Mouse (Mus musculus) MEL (cell line): ENCODE results near the gene Cyp2d10. TPM values are rescaled to one million over a fixed set of nuclear protein-coding genes. Genes with fewer than 3 reads are reported as not detected.

ENCODE experiments used
- DNase-seq: peaks from one replicate; pipeline ENCODE4 v3.0.0; 2011; ENCODE audit warnings: low read depth, low spot score
- H3K27ac ChIP-seq: 2 replicates; pipeline ENCODE4 v1.5.1; 2012; ENCODE audit warnings: low read depth, mild to moderate bottlenecking, control low read depth, low read length, moderate library complexity; ENCODE audit not compliant: control insufficient read depth
- H3K27me3 ChIP-seq, 2 experiments: fragments of 150-350 bp in 1 of 2; sonication (generic) in 1 of 2; 2 replicates each; pipeline ENCODE4 v1.6.1; 2012; ENCODE audit warnings: low read length in 2 of 2, mild to moderate bottlenecking in 2 of 2, improper control_type of control experiment in 1 of 2, moderate library complexity in 1 of 2; ENCODE audit not compliant: insufficient read depth in 2 of 2, control insufficient read depth in 1 of 2
- H3K36me3 ChIP-seq, 2 experiments: 2 replicates each; pipeline ENCODE4 v1.6.1; 2012 to 2014; ENCODE audit warnings: low read length in 2 of 2, improper control_type of control experiment in 1 of 2, inconsistent platforms in 1 of 2, mild to moderate bottlenecking in 1 of 2; ENCODE audit not compliant: insufficient read depth in 2 of 2, control insufficient read depth in 1 of 2
- H3K4me1 ChIP-seq, 2 experiments: fragments of 150-350 bp in 1 of 2; sonication (generic) in 1 of 2; 2 replicates each; pipeline ENCODE4 v1.6.1; 2012; ENCODE audit warnings: low read length in 2 of 2, improper control_type of control experiment in 1 of 2, mild to moderate bottlenecking in 1 of 2; ENCODE audit not compliant: insufficient read depth in 2 of 2, control insufficient read depth in 1 of 2
- H3K4me3 ChIP-seq, 2 experiments: fragments of 150-350 bp in 1 of 2; sonication (generic) in 1 of 2; 2 replicates each; pipeline ENCODE4 v1.5.1; 2012; ENCODE audit warnings: low read depth in 2 of 2, low read length in 2 of 2, mild to moderate bottlenecking in 2 of 2, moderate library complexity in 2 of 2, control low read depth in 1 of 2, improper control_type of control experiment in 1 of 2; ENCODE audit not compliant: control insufficient read depth in 1 of 2, insufficient read depth in 1 of 2
- H3K79me2 ChIP-seq: 2 replicates; pipeline ENCODE4 v1.6.1; 2012; ENCODE audit warnings: mild to moderate bottlenecking, low read length, moderate library complexity; ENCODE audit not compliant: control insufficient read depth, poor library complexity, insufficient read depth
- H3K9ac ChIP-seq: 2 replicates; pipeline ENCODE4 v1.6.1; 2012; ENCODE audit warnings: low read depth, mild to moderate bottlenecking, control low read depth, low read length, moderate library complexity; ENCODE audit not compliant: control insufficient read depth, poor library complexity, severe bottlenecking
- H3K9me3 ChIP-seq: fragments of 150-350 bp; sonication (generic); replicated peaks from 2 replicates; pipeline ENCODE4 v1.6.1; 2012; ENCODE audit warnings: mild to moderate bottlenecking, low read length, improper control_type of control experiment, moderate library complexity; ENCODE audit not compliant: insufficient read depth
- BHLHE40 ChIP-seq: IDR thresholded peaks from 2 replicates; pipeline ENCODE4 v1.6.1; 2012; ENCODE audit warnings: low read depth, mild to moderate bottlenecking, inconsistent platforms, low read length, improper control_type of control experiment, borderline replicate concordance
- CHD2 ChIP-seq: IDR thresholded peaks from 2 replicates; pipeline ENCODE4 v1.6.1; 2011; ENCODE audit warnings: low read length, improper control_type of control experiment
- CTCF ChIP-seq, 3 experiments: IDR thresholded peaks in 2 of 3; conservative IDR thresholded peaks in 1 of 3; 2 replicates each; pipeline ENCODE4 v1.5.1; 2011 to 2012; ENCODE audit warnings: low read length in 3 of 3, low read depth in 2 of 3, mild to moderate bottlenecking in 2 of 3, improper control_type of control experiment in 1 of 3, inconsistent platforms in 1 of 3, mixed read lengths in 1 of 3, moderate library complexity in 1 of 3; ENCODE audit not compliant: control insufficient read depth in 1 of 3, insufficient read depth in 1 of 3, poor library complexity in 1 of 3, severe bottlenecking in 1 of 3
- EP300 ChIP-seq, 2 experiments: IDR thresholded peaks; 2 replicates each; pipeline ENCODE4 v1.6.1; 2011; ENCODE audit warnings: improper control_type of control experiment in 2 of 2, low read length in 2 of 2, low read depth in 1 of 2, mild to moderate bottlenecking in 1 of 2
- GABPA ChIP-seq: IDR thresholded peaks from 2 replicates; pipeline ENCODE4 v1.6.1; 2012; ENCODE audit warnings: low read depth, mild to moderate bottlenecking, inconsistent platforms, low read length, improper control_type of control experiment, moderate library complexity
- HCFC1 ChIP-seq: IDR thresholded peaks from 2 replicates; pipeline ENCODE4 v1.6.1; 2012; ENCODE audit warnings: low read depth, mild to moderate bottlenecking, inconsistent platforms, low read length, improper control_type of control experiment, moderate library complexity
- MAX ChIP-seq: IDR thresholded peaks from 2 replicates; pipeline ENCODE4 v1.6.1; 2011; ENCODE audit warnings: low read length, improper control_type of control experiment
- MAZ ChIP-seq: IDR thresholded peaks from 2 replicates; pipeline ENCODE4 v1.6.1; 2012; ENCODE audit warnings: low read depth, mild to moderate bottlenecking, inconsistent platforms, low read length, improper control_type of control experiment
- MXI1 ChIP-seq: IDR thresholded peaks from 2 replicates; pipeline ENCODE4 v1.6.1; 2011; ENCODE audit warnings: mild to moderate bottlenecking, low read depth, low read length, improper control_type of control experiment
- MYB ChIP-seq: IDR thresholded peaks from 2 replicates; pipeline ENCODE4 v1.6.1; 2011; ENCODE audit warnings: mild to moderate bottlenecking, low read depth, low read length, improper control_type of control experiment
- NELFE ChIP-seq: IDR thresholded peaks from 2 replicates; pipeline ENCODE4 v1.6.1; 2011; ENCODE audit warnings: low read depth, low read length, improper control_type of control experiment
- POLR2AphosphoS2 ChIP-seq: IDR thresholded peaks from 2 replicates; pipeline ENCODE4 v1.6.1; 2011; ENCODE audit warnings: low read length, improper control_type of control experiment
- POLR2AphosphoS5 ChIP-seq: IDR thresholded peaks from 2 replicates; pipeline ENCODE4 v1.6.1; 2012; ENCODE audit warnings: low read depth, borderline replicate concordance, mild to moderate bottlenecking, inconsistent platforms, low read length, moderate library complexity, mixed read lengths
- TAL1 ChIP-seq: IDR thresholded peaks from 2 replicates; pipeline ENCODE4 v1.6.1; 2012; ENCODE audit warnings: mild to moderate bottlenecking, inconsistent platforms, low read length, moderate library complexity, mixed read lengths
- UBTF ChIP-seq: IDR thresholded peaks from 2 replicates; pipeline ENCODE4 v1.6.1; 2012; ENCODE audit warnings: low read depth, mild to moderate bottlenecking, inconsistent platforms, low read length, improper control_type of control experiment, moderate library complexity, borderline replicate concordance; ENCODE audit not compliant: insufficient read depth
- ZC3H11A ChIP-seq: IDR thresholded peaks from 2 replicates; pipeline ENCODE4 v1.6.1; 2012; ENCODE audit warnings: low read depth, mild to moderate bottlenecking, inconsistent platforms, low read length, improper control_type of control experiment
- polyA plus RNA-seq, 2 experiments: library from polyadenylated mRNA; stranded (reverse) in 1 of 2; unstranded in 1 of 2; fragments of >175 nt in 1 of 2; fragments of >200 nt in 1 of 2; gene quantifications; 2 replicates each; pipeline versions ENCODE4 v1.2.1 to v1.2.4; 2012; ENCODE audit warnings: low replicate concordance in 2 of 2, low read depth in 1 of 2; ENCODE audit not compliant: insufficient read length in 2 of 2, insufficient read depth in 1 of 2, missing spikeins in 1 of 2
- total RNA-seq: library from RNA; depleted of rRNA; stranded (reverse); fragments of 300-350 nt; gene quantifications from 2 replicates; pipeline ENCODE4 v1.2.3, GENCODE M21; 2012

The Cyp2d10 gene
- total and polyA plus RNA-seq, 3 experiments, result not detected

GRCm38 (mm10) chr15:82377701-82378100, 29.3 kb downstream of the Cyp2d10 start:
- no peak for TF ChIP-seq EP300 (IDR thresholded peaks at IDR 0.05; ENCODE audit: low read depth in 1 of 2, low read length in 2 of 2)
- no peak for TF ChIP-seq NELFE
- TF ChIP-seq GABPA, result no peak
- TF ChIP-seq BHLHE40, result no peak
- TF ChIP-seq CTCF (IDR thresholded peaks at IDR 0.05 in 2 of 3, conservative IDR thresholded peaks at IDR 0.05 in 1 of 3; ENCODE audit: control insufficient read depth in 1 of 3, insufficient read depth in 1 of 3, low read depth in 2 of 3, low read length in 3 of 3, poor library complexity in 1 of 3, severe bottlenecking in 1 of 3), result no peak
- TF ChIP-seq HCFC1, result no peak
- TF ChIP-seq POLR2AphosphoS5, result no peak
- no peak for TF ChIP-seq MXI1
- no peak for TF ChIP-seq ZC3H11A
- no peak for TF ChIP-seq MAZ
- no peak for TF ChIP-seq UBTF
- no peak for TF ChIP-seq MYB
- TF ChIP-seq POLR2AphosphoS2, result no peak
- TF ChIP-seq TAL1, result no peak
- TF ChIP-seq, all 39 proteins: peak for 0
- H3K36me3 ChIP-seq, result no peaks in the 10 kb centered on the region

GRCm38 (mm10) chr15:82376393-82377138, 30.4 kb downstream of the Cyp2d10 start:
- Histone ChIP-seq H3K9ac (no peak overlapping the region), H3K9me3 (no peaks in the 10 kb centered on the region), H3K27ac (no peak overlapping the region), H3K4me3 (no peak overlapping the region), H3K36me3 (no peaks in the 10 kb centered on the region), H3K4me1 (no peaks in the 10 kb centered on the region), H3K79me2 (no peaks in the 10 kb centered on the region), H3K27me3 (peaks cover 0 to 6% of the 10 kb centered on the region in 2 experiments; a peak in 3 of 4 replicates)
- TF ChIP-seq TAL1, result no peak
- no peak for TF ChIP-seq CHD2
- no peak for TF ChIP-seq MXI1
- no peak for TF ChIP-seq CTCF (IDR thresholded peaks at IDR 0.05 in 2 of 3, conservative IDR thresholded peaks at IDR 0.05 in 1 of 3; ENCODE audit: control insufficient read depth in 1 of 3, insufficient read depth in 1 of 3, low read depth in 2 of 3, low read length in 3 of 3, poor library complexity in 1 of 3, severe bottlenecking in 1 of 3)
- TF ChIP-seq UBTF, result no peak
- TF ChIP-seq MAX, result no peak
- DNase-seq, result no peak

More at GRCm38 (mm10) chr15:82377701-82378100, 29.3 kb downstream of the Cyp2d10 start:
- H3K27ac ChIP-seq, result no peak overlapping the region
- H3K27me3 ChIP-seq, result peaks cover 5 to 6% of the 10 kb centered on the region in 2 experiments
- H3K4me3 ChIP-seq, result no peak overlapping the region
- no peak overlapping the region for H3K9ac ChIP-seq
- H3K9me3 ChIP-seq, result no peaks in the 10 kb centered on the region
- DNase-seq, result no peak
- no peaks in the 10 kb centered on the region for H3K79me2 ChIP-seq
- no peaks in the 10 kb centered on the region for H3K4me1 ChIP-seq
